Mouse (Mus musculus): ENCODE data around the gene Chd1. TPM values are rescaled to one million over a fixed set of nuclear protein-coding genes. Genes with fewer than 3 reads are reported as not detected.

The Chd1 gene
- 35.7 and 39.5 TPM in 2 replicates for polyA plus RNA-seq (2014; fragmentation: Nextera tagmentation; extraction: Ambion mirVana)

- Histone ChIP-seq H3K4me2 (replicated peaks; ENCODE audit: low read depth, low read length) (peak within 1 kb of the TSS; percentile 77), H3K4me3 (ENCODE audit: low read depth, low read length) (peak within 1 kb of the TSS; percentile 88), H3K36me3 (ENCODE audit: control insufficient read depth, insufficient read depth, low read length) (peaks cover 11% of the 10 kb centered on the region), H3K27me3 (ENCODE audit: control insufficient read depth, insufficient read depth, low read length) (no peaks in the 10 kb centered on the region), H3K4me1 (ENCODE audit: control insufficient read depth, insufficient read depth, low read length) (peaks cover 5% of the 10 kb centered on the region; the same call in 1 of the 2 replicates), H3K27ac (ENCODE audit: low read length) (peak within 1 kb of the TSS; percentile 91), H3K9me3 (ENCODE audit: control insufficient read depth, low read depth, low read length) (no peaks in the 10 kb centered on the region), H3K9ac (replicated peaks; ENCODE audit: low read depth, low read length) (peak within 1 kb of the TSS; percentile 83)
- ATAC-seq (ENCODE audit: insufficient number of reproducible peaks, insufficient read depth, low FRiP score, low read depth) = peak; percentile 95
- WGBS = under 1% methylated on average over 78 of the region's 124 CpGs
Observed at GRCm38 (mm10) chr17:15704475-15705300, at the start of gene Chd1. TSS of gene Chd1 (plus strand) at chr17:15704967.

- no peak overlapping the region for H3K9ac ChIP-seq (replicated peaks; ENCODE audit: low read depth, low read length)
- peak overlapping the region; percentile 10; the same call in 1 of the 2 replicates for H3K4me2 ChIP-seq (replicated peaks; ENCODE audit: low read depth, low read length)
- no peaks in the 10 kb centered on the region; the same call in 1 of the 2 replicates for H3K4me1 ChIP-seq (ENCODE audit: control insufficient read depth, insufficient read depth, low read length)
- ATAC-seq (ENCODE audit: insufficient number of reproducible peaks, insufficient read depth, low FRiP score, low read depth) = peak; percentile 89
- H3K9me3 ChIP-seq (ENCODE audit: control insufficient read depth, low read depth, low read length) = no peaks in the 10 kb centered on the region
- no peaks in the 10 kb centered on the region for H3K36me3 ChIP-seq (ENCODE audit: control insufficient read depth, insufficient read depth, low read length)
- WGBS = 15% methylated on average over 6 of the region's 6 CpGs
- H3K27me3 ChIP-seq (ENCODE audit: control insufficient read depth, insufficient read depth, low read length) = no peaks in the 10 kb centered on the region
- H3K4me3 ChIP-seq (ENCODE audit: low read depth, low read length) = no peak overlapping the region
- no peak overlapping the region for H3K27ac ChIP-seq (ENCODE audit: low read length)
Observed at GRCm38 (mm10) chr17:15656881-15657607, 47.7 kb upstream of the Chd1 start.

DNA sequence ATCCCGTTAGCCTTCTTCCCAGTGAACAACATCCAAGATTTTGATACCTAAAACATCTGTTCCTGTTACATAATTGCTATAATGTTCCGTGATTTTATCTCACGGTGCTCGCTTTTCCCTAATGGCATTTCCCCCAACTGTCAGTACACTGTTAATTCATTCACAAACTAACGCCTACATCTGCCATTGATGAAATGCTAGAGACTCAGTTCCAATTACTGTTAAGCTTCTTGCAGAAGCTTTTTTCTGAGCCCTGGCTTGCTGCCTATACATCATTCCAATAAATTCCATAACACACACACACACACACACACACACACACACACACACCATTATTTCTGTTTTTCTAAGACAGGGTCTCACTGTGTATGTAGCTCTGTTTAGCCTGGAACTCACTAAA is 31.9 kb upstream of the Chd1 start:
- Histone ChIP-seq H3K4me2 (replicated peaks; ENCODE audit: low read depth, low read length) (no peak overlapping the region), H3K27ac (ENCODE audit: low read length) (no peak overlapping the region), H3K36me3 (ENCODE audit: control insufficient read depth, insufficient read depth, low read length) (no peaks in the 10 kb centered on the region), H3K9ac (replicated peaks; ENCODE audit: low read depth, low read length) (no peak overlapping the region), H3K9me3 (ENCODE audit: control insufficient read depth, low read depth, low read length) (no peaks in the 10 kb centered on the region), H3K27me3 (ENCODE audit: control insufficient read depth, insufficient read depth, low read length) (no peaks in the 10 kb centered on the region), H3K4me1 (ENCODE audit: control insufficient read depth, insufficient read depth, low read length) (no peaks in the 10 kb centered on the region), H3K4me3 (ENCODE audit: low read depth, low read length) (no peak overlapping the region)
- no peak for ATAC-seq (ENCODE audit: insufficient number of reproducible peaks, insufficient read depth, low FRiP score, low read depth)
- 60% methylated on average over 5 of the region's 5 CpGs for WGBS

GRCm38 (mm10) chr17:15677970-15678645 is 26.7 kb upstream of the Chd1 start:
- Histone ChIP-seq H3K9me3 (ENCODE audit: control insufficient read depth, low read depth, low read length) (no peaks in the 10 kb centered on the region), H3K4me1 (ENCODE audit: control insufficient read depth, insufficient read depth, low read length) (no peaks in the 10 kb centered on the region), H3K36me3 (ENCODE audit: control insufficient read depth, insufficient read depth, low read length) (no peaks in the 10 kb centered on the region), H3K27ac (ENCODE audit: low read length) (no peak overlapping the region), H3K27me3 (ENCODE audit: control insufficient read depth, insufficient read depth, low read length) (no peaks in the 10 kb centered on the region), H3K4me3 (ENCODE audit: low read depth, low read length) (no peak overlapping the region), H3K9ac (replicated peaks; ENCODE audit: low read depth, low read length) (no peak overlapping the region), H3K4me2 (replicated peaks; ENCODE audit: low read depth, low read length) (no peak overlapping the region)
- ATAC-seq (ENCODE audit: insufficient number of reproducible peaks, insufficient read depth, low FRiP score, low read depth) = no peak
- WGBS = 19% methylated on average over 6 of the region's 6 CpGs

GRCm38 (mm10) chr17:15679966-15680630 is 24.7 kb upstream of the Chd1 start:
- Histone ChIP-seq H3K36me3 (ENCODE audit: control insufficient read depth, insufficient read depth, low read length) (no peaks in the 10 kb centered on the region), H3K9ac (replicated peaks; ENCODE audit: low read depth, low read length) (no peak overlapping the region), H3K27ac (ENCODE audit: low read length) (no peak overlapping the region), H3K4me1 (ENCODE audit: control insufficient read depth, insufficient read depth, low read length) (no peaks in the 10 kb centered on the region), H3K4me3 (ENCODE audit: low read depth, low read length) (no peak overlapping the region), H3K27me3 (ENCODE audit: control insufficient read depth, insufficient read depth, low read length) (no peaks in the 10 kb centered on the region), H3K9me3 (ENCODE audit: control insufficient read depth, low read depth, low read length) (no peaks in the 10 kb centered on the region), H3K4me2 (replicated peaks; ENCODE audit: low read depth, low read length) (no peak overlapping the region)
- no peak for ATAC-seq (ENCODE audit: insufficient number of reproducible peaks, insufficient read depth, low FRiP score, low read depth)
- WGBS = 82% methylated on average over 9 of the region's 9 CpGs

DNA sequence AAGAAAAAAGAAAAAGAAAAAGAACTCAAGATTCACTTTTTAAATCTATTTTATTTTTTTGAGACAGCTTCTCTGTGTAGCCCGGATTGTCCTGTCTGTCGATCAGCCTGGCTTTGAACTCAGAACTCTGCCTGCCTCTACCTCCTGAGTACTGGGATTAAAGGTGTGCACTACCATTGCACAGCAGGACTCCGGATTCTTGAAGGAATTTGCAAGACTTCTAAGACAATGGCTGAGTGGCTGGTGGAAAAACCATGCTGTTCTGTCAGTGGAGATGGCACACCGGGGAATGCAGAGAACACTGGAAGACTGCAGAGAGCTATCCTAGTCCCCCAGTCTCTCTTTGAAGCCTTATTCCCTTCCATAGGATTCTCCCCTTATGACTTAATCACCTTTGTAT is 24.1 kb upstream of the Chd1 start:
- Histone ChIP-seq H3K4me1 (ENCODE audit: control insufficient read depth, insufficient read depth, low read length) (no peaks in the 10 kb centered on the region), H3K4me3 (ENCODE audit: low read depth, low read length) (no peak overlapping the region), H3K27ac (ENCODE audit: low read length) (no peak overlapping the region), H3K4me2 (replicated peaks; ENCODE audit: low read depth, low read length) (no peak overlapping the region), H3K36me3 (ENCODE audit: control insufficient read depth, insufficient read depth, low read length) (no peaks in the 10 kb centered on the region), H3K27me3 (ENCODE audit: control insufficient read depth, insufficient read depth, low read length) (no peaks in the 10 kb centered on the region), H3K9me3 (ENCODE audit: control insufficient read depth, low read depth, low read length) (no peaks in the 10 kb centered on the region), H3K9ac (replicated peaks; ENCODE audit: low read depth, low read length) (no peak overlapping the region)
- WGBS = 81% methylated on average over 4 of the region's 4 CpGs
- ATAC-seq (ENCODE audit: insufficient number of reproducible peaks, insufficient read depth, low FRiP score, low read depth) = no peak

- WGBS = 86% methylated on average over 5 of the region's 5 CpGs
- no peak overlapping the region for H3K27ac ChIP-seq (ENCODE audit: low read length)
- ATAC-seq (ENCODE audit: insufficient number of reproducible peaks, insufficient read depth, low FRiP score, low read depth) = no peak
Observed at GRCm38 (mm10) chr17:15686396-15686795, 18.4 kb upstream of the Chd1 start.

DNA sequence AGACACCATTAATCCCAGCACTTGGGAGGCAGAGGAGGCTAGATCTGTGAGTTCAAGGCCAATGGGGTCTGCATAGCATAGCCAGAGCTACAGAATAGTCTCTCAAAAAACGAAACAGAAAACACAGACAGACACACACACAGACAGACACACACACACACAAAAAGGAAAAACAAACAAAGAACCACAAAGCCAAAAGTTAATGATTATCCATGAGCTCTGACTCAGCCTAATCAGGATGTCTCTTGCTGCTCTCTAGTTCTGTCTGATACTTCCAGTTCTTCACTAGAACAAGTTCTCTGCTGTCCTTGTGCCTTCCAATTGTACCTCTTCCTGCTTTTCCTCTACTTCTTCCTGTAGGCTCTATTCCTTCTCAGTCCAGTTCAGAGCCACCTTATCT is 14.5 kb upstream of the Chd1 start:
- H3K9ac ChIP-seq (replicated peaks; ENCODE audit: low read depth, low read length) = no peak overlapping the region
- no peak for ATAC-seq (ENCODE audit: insufficient number of reproducible peaks, insufficient read depth, low FRiP score, low read depth)
- H3K4me1 ChIP-seq (ENCODE audit: control insufficient read depth, insufficient read depth, low read length) = no peaks in the 10 kb centered on the region
- H3K36me3 ChIP-seq (ENCODE audit: control insufficient read depth, insufficient read depth, low read length) = no peaks in the 10 kb centered on the region
- no peaks in the 10 kb centered on the region for H3K27me3 ChIP-seq (ENCODE audit: control insufficient read depth, insufficient read depth, low read length)
- H3K27ac ChIP-seq (ENCODE audit: low read length) = no peak overlapping the region
- H3K9me3 ChIP-seq (ENCODE audit: control insufficient read depth, low read depth, low read length) = no peaks in the 10 kb centered on the region
- H3K4me2 ChIP-seq (replicated peaks; ENCODE audit: low read depth, low read length) = no peak overlapping the region
- 50% methylated on average over 1 of the region's 1 CpGs for WGBS
- no peak overlapping the region for H3K4me3 ChIP-seq (ENCODE audit: low read depth, low read length)

More at GRCm38 (mm10) chr17:15686396-15686795, 18.4 kb upstream of the Chd1 start:
- Histone ChIP-seq H3K9ac (replicated peaks; ENCODE audit: low read depth, low read length) (no peak overlapping the region), H3K4me1 (ENCODE audit: control insufficient read depth, insufficient read depth, low read length) (no peaks in the 10 kb centered on the region), H3K4me3 (ENCODE audit: low read depth, low read length) (no peak overlapping the region), H3K27me3 (ENCODE audit: control insufficient read depth, insufficient read depth, low read length) (no peaks in the 10 kb centered on the region), H3K4me2 (replicated peaks; ENCODE audit: low read depth, low read length) (no peak overlapping the region), H3K9me3 (ENCODE audit: control insufficient read depth, low read depth, low read length) (no peaks in the 10 kb centered on the region), H3K36me3 (ENCODE audit: control insufficient read depth, insufficient read depth, low read length) (no peaks in the 10 kb centered on the region)
